Mouse (Mus musculus) mature B cell (primary cell): ENCODE measurements around the gene Gstcd.

Source experiments
- in situ Hi-C: fragments of 300-500 bp; cut with MboI; formaldehyde crosslinking; loops from 2 replicates; pipeline ENCODE4 v1.14.3; 2019

The Gstcd gene

DNA sequence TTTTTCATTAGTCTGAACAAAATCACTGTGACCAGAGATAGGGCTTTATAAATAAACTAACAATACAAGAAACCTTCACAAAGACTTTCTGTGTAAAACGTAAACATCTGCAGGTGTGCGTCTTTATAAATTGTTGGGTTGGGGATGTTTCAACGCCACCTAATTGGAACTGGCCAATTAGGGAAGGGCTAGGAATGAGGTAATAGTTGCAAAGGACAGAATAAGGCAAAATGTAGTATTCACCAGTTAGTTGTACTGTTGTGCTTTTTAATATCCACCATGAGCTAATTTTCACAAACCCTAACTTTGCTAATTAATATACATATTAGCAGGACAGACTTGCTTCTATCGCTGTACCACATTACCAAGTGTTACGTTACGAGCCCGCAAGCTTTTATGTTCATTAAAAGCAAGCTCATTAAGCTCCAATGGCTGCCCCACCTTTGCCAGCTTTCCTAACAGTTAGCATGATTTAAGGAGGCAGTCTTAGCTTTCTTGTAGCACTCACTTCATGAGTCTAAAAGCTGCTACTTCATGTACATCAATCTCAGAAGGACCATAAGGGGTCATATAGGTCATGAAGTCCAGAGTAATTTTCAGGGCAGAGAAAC lies 58.6 kb downstream of the Gstcd start:
- in situ Hi-C loops, result no loop called here

DNA sequence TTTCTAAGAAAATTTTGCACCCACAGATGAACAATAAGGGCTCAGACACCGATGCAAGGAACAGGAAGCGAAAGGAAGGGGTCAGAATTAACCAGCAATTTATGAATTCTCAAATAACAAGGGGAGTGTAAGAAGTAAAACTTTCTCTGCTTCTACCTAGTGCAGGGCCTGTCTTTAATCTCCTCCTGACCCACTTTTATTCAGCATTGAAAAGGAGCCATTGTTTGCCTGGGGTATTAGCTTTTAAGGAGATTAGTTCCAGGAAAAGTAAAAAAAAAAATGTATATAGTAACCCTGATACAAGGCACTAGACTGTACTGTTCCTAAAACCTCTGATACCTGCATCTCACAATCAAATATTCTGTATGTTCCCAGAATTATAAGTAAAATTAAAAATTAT lies 64.9 kb downstream of the Gstcd start:
- in situ Hi-C loops, result no loop called here

DNA sequence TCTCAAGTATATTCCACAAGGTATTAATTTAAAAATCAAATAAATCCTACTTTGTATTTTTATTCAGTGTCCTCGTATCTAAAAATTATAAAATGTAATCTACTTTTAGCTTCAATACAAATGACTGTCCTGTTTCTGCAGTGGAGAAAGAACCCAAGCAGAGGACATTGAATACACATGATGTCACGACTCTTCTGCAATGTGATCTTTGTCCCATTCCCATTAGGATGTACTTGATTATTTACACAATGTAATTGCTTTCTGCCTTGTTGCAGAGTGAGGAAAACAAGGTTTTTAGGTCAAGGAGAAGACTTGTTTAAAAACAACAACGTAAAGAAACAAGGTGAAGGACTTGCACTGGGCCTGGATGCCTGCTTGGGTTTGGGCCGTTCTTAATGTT lies 84.6 kb downstream of the Gstcd start:
- in situ Hi-C loops, result no loop called here

DNA sequence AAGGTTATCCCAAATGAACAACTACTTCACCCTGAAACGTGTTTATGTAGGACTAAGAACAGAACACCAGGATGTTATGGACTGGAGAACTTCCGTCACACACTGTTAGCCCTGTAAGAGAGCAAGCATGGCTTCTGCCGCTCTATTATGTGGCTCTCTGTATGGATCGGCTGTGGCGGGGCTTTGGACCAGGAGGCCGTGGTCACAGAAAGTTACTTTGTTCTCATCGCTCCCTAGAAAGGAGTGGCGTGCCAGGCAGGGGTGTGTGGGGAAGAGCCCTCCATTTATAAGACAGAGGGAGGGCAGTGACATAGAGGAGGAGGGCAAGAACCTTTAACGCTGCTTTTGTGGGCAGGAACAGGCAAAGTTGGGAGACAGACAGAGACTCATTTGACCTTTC lies 95.5 kb downstream of the Gstcd start:
- in situ Hi-C loops, result no loop called here

DNA sequence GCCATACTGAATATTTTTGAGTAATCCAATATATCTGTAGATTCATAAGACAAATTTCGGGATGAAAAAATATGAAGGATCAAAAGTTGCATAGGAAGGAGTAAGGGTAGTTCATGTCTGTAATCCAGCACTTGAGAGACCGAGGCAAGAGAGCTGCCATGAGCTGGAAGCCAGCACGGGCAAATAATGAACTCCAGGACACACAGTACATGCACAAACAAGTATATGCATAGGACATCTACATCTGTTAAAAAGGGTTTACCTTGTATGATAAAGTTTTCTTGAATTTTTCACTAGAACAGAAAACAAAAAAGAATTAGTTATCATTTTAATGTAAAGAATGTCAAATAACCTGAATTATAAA lies 95.9 kb downstream of the Gstcd start:
- in situ Hi-C loops, result no loop called here

GRCm38 (mm10) chr3:132995172-132995903 lies 96.5 kb downstream of the Gstcd start:
- in situ Hi-C loops, result no loop called here

DNA sequence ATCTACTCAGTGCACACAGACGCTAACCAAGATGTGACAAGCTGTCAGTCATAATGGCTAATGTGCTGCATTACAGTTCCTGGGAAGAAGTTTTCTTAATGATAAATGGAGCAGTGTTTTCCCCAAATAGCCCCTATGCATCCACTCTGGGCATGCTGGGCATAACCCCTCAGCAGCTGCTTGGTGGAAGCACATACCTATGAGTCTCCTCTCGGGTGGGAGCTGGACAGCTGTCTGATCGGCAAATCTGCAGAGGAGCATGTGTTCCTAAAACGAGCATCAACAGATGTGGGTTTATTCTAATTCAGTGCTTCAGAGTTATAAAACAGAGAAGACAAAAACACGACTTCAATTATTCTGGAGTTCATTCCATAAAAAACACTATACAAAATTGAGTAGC lies 105.6 kb downstream of the Gstcd start:
- in situ Hi-C loops, result no loop called here

GRCm38 (mm10) chr3:132983845-132984485 lies 107.9 kb downstream of the Gstcd start:
- in situ Hi-C loops, result no loop called here

- in situ Hi-C loops, result no loop called here
Measured at GRCm38 (mm10) chr3:132981968-132982367, 109.9 kb downstream of the Gstcd start.

GRCm38 (mm10) chr3:132979781-132980461 lies 111.9 kb downstream of the Gstcd start:
- in situ Hi-C loops, result no loop called here

GRCm38 (mm10) chr3:132966255-132966654 lies 125.6 kb downstream of the Gstcd start:
- in situ Hi-C loops, result no loop called here

GRCm38 (mm10) chr3:132964715-132965507 lies 126.9 kb downstream of the Gstcd start:
- in situ Hi-C loops, result no loop called here

DNA sequence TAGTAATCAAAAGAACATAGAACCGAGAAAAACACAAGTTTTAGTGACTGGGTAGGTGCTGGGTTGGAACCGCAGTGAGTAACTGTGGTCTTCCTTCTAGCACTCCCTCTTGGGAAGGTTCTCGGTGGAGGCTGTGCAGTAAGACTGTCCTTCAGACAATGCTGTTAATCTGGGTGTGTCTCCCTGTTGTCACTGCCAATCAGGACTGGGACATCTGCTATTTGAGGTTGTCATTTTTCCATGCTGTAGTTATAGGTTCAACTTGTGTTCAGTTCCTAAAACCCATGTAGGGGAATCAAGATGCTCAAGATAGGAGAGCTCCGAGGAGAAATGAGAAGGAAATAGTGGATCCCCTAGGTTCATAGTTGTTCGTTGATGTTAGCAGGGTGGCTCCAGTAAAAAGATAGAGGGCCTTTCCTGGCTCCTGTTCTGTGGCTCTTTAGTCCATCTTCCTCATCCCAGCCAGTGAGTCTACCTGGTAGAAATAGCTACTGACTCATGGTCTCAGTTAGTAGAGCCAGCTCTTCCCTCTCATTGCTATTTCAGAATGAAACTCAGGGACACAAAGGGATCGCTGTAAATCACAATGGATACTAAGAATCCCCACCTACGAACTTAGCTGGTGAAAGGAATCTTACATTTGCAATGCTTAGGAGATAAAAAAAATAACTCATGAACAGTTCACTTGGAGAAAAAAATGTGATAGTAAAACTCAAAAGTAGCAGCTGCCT lies 129.0 kb downstream of the Gstcd start:
- in situ Hi-C loops, result no loop called here

DNA sequence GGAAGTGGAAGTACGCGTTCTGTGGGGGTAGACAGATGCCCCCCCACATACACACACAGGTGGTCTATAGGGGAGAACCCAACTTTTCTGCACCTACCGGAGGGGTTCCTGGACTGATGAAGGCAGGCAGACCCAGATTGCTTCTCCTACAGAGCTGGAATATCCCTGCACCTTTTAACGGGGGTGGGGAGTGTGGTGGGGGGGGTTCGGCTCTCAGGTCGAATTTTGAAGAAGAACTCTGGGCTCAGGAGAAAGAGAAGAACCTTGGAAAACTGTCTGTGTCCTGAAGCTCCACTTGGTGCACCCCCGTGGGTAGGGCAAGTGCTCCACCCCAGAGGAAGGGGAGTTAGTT lies 141.3 kb downstream of the Gstcd start:
- in situ Hi-C loops, result no loop called here

DNA sequence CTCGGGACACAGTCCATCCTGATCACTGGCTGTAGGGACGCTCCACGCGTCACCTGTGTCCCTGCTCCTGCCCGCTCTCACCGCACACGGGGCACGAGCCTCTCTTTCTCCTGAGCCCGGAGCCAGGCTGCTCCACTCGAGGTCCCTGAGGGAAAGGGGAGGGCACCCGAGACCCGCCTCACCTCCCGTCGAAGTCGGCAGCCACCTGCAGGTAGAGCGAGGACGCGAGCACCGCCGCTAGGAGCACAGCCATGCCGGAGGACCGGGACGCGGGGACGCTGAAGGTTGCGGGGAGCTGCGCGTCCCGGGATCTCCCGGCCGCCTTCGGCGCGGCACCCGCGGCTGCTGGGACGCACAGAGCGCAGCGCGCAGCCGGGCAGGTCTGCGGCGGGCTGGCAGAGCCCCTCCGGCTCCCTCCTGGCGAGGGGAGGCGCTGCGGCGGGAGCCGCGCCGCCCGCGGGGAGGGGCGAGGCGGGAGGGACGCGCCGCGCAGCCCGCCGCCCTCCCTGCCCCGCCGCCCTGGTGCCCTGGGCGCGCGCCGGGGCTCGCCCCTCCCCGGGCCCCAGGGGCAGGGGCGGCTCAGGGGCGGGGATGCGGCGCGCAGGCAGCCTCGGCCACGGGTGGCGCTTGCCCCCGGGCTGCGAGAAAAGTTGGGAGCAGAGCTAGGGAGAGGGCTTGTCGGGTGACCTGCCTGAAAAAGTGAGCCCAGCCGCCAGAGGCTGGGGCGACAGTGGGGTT lies 141.9 kb downstream of the Gstcd start, which contains the start of gene Npnt:
Npnt (minus strand) TSS at position 501 of the 738 bp plus-strand sequence.
- in situ Hi-C loops, result no loop called here

DNA sequence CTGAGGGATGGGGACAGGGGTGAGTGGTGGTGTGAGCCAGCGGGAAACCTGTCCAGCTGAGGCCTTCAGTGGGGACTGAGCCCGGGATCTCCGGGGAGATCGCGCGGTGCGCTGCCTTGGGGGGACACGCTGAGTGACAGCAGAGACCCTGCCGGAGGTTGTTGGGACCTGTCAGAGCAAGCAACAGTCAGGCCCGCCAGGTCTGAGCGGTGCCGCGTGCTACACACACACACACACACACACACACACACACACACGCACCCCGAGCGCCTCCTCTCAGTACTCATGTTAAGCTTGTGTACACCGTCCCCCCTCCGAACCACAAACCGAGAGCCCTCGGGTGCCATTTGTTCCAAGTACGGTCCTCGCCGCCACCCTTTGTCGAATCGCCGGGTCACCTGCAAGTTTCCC lies 142.4 kb downstream of the Gstcd start:
- in situ Hi-C loops, result no loop called here

- in situ Hi-C loops, result no loop called here
Measured at GRCm38 (mm10) chr3:132948298-132948795, 143.5 kb downstream of the Gstcd start.

DNA sequence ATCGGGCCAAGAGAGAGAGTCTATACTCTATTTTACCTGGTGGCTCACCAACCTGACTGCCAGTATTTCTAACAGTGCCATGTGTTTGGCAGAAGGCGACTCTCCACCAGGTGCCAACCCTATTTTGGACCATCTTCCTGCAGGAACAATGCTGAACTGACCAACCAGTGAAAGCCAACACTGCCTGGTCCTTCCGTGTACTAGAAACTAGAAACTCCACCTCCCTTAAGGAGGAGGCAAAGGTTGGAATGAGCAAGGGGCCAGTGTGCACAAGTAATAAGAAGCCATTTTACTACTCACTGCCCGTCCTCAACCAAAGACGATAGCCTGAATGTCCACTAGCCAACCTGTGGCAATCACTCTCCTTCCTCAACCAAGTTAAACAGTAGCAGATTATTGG lies 145.7 kb downstream of the Gstcd start:
- in situ Hi-C loops, result no loop called here

GRCm38 (mm10) chr3:132945669-132946068 lies 146.2 kb downstream of the Gstcd start:
- in situ Hi-C loops, result no loop called here

GRCm38 (mm10) chr3:132944609-132945008 lies 147.2 kb downstream of the Gstcd start:
- in situ Hi-C loops, result no loop called here
